Mouse (Mus musculus) small intestine, adult 2 months (tissue): ENCODE measurements around the gene Ptpro.

Experiments
- CTCF ChIP-seq: fragments of 200-500 bp; IDR thresholded peaks from 2 replicates; pipeline ENCODE4 v1.5.1; 2012; ENCODE audit warnings: low read depth, mild to moderate bottlenecking, control low read depth, inconsistent platforms, low read length, moderate library complexity, mixed read lengths; ENCODE audit not compliant: insufficient replicate concordance, insufficient read length; ENCODE audit errors: extremely low read depth
- POLR2A ChIP-seq: fragments of 200-500 bp; IDR thresholded peaks from 2 replicates; pipeline ENCODE4 v1.6.1; 2012; ENCODE audit warnings: low read depth, mild to moderate bottlenecking, control low read depth, inconsistent platforms, low read length, moderate library complexity

GRCm38 (mm10) chr6:137466256-137466655 is 214.1 kb downstream of the Ptpro start:
- TF ChIP-seq CTCF (no peak), POLR2A (no peak)
